Mouse (Mus musculus) cerebellum, adult 18-20 months (tissue): ENCODE measurements at regions not wholly inside any gene's neighbourhood (a gene's known extent, or its start where the extent isn't known, plus 50 kb on each side); places are given as distances from the start of the nearest gene placed in this dataset.

Source experiments
- DNase-seq, 2 experiments: peaks; one replicate each; pipeline ENCODE4 v3.0.0; 2021

DNA sequence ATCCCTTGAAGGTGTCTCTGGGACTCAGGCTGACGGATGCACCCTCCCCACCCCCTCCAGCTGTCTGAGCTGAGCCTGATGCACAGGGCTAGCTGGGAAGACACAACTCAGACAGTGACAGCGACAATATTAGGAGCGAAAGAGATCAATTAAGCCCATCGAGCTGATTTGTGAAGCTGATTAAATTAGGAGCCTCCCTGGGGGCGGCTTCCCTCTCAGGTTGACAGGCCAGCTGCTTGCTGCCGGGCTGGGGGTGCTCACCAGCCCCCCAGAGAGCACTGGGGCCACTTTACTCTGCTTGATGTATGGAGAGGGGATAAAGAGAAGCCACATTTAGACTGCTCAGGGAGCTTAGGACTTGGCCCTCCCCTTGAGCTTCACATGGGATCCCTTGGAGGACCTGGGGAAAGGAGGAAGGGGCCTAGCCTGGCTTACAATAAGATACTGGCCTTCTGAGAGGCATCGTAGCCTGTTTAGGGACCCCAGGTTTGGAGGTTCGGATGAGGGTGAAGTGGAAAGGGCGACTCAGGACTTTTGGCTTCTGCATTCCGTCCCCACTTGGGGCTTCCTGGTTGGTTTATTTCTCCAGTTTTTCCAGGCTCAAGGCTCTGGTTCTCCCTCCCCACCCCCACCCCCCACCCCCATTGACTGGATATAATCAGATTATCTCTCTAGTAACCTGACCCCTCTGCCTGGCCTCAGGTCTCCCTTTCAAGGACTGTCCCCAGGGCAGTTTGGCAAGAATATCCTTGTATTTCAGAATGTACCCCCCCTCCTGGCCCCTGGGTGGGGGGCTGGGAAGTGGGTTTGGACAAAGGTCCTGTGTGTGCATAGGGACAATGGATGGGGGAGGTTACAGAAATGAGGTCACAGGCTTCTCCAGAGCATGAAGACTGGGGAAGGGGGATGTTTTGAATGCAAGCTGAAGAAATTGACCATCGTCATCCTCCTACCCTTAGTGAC, 283.4 kb downstream of the Rps24 start:
- no peak for DNase-seq

DNA sequence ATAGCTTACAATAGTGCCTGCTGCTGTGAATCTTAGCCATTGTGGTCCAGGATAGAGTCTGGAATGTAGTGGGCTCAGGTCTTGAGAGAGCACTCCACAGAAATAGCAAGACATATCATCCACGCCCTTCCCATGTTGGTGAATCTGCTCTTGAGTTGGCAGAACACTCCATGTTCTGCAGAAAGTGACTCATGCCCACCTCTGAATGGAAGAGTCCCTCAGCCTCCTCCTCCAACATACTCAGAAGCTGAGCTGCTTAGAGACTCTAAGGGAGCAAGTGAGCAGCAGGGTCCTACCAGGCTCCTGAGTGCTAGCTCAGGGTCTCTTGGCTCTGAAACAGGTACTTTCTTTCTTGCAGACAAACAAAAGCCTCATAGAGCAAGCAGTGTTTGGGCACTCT, 284.7 kb downstream of the Rps24 start:
- DNase-seq = no peak

DNA sequence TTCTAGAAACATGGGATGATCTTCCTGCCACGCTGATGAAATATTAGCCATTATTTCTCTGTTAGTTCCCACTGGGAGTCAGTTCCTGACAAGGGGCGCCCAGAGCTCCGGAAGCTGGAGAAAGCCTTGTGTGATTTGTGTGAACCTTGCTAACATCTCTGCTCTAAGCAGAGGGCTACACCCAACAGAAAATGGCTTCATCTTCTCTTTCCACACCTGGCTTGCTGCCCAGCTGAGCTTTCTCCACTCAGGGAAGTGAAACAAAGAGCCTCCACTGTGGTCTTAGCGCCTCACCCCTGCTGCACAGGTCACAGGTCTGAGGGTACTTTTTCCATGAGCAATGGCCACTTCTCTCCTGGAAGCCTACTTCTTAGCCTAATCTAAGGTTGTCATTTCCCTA, 285.2 kb downstream of the Rps24 start:
- no peak for DNase-seq

DNA sequence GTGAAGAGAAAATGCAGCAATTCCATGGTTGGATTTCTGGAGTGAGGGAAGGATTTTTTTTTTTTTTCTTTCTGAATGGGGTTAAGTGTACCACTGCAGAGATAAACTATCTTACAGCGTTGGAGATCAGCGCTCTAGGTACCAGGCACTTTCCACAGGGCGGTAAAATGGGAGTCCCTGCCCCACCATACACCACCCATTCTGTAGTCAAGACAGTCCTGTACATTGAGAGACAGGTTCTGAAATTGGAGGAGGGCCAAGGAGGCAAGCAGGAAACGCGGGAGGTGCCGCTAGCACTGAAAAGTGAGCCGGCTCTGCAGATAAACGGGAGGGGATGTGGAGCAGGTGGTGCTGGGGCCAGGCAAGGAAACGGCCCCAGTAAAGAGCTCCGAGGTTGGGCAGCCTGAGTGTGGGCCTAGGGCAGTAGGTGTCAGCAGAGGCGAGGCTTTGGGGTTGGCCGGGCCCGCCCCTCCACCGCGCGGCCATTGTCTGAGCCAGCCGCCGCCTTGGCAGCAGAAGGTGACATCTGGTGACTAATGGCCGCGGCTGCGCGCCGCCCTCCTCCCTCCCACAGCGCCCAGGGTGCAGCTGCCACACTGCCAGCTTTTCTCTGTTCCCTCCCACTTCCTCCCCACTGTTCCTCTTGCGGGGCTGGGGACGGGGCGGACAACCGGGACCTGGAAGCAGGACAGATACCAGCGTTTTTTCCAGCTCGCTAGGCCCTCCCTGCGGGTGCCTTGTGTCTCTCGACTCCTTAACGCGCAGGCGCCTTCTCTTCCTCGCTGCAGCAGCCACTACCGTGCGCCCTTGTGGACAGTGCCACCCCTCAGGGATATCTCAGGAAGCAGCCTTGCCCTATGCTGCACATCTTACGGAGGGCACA, 292.1 kb downstream of the Rps24 start:
- DNase-seq = peak; percentile 90 to 95

DNA sequence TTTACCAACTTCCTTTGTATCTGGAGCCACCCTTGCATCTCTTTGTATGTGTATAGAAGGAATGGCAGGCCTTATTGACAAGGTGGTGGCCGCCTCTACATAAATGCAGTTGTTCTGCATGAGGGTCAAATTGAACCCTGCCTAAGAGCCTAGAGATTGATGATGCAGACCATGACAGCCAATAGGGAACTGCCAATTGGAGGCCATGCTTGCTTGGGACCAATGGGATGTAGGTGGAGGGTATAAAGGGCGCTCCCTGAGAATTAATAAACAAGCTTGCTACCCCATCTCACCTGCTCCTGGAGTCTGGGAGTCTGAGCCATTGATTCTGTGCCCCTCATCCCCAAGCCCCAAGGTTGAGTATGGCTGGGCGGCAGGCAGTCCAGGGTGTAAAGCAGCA, 294.7 kb downstream of the Rps24 start:
- no peak for DNase-seq

DNA sequence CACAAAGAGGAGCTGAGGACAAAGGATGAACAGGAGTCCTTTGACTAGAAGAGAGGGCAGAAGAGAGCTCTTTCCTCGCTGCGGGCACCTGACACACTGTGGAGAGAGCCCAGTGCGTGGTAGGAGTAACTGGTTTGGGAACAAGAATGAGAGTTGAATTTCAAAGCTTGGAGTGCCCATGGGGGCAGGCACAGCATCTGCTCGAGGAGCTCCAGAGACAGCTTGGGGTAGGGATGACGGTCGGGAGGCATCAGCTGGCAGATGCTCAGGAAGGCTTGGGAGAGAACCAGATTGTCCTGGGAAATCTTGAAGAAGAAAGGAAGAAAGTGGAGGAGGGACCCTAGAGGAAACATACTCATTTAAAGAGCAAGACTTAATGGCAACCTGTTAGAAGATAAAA, 297.0 kb downstream of the Rps24 start:
- no peak for DNase-seq

DNA sequence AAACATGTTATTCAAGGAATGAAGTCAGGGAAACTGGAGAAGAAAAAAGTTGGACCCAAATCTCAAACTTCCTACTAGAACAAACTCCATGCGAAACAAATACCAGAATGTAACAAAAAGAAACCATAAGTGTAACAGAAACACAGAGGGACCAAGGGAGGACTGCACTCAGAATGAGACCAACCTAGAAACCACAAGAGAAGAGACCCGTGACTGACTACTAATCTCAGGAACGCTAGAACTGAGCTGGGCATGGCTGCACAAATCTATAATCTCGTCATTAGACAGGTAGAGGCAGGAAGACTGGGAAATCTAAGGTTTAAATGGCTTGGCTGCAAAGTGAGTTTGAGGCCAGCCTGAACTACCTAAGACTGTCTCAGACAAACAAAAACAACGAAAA, 298.5 kb downstream of the Rps24 start:
- DNase-seq = no peak

DNA sequence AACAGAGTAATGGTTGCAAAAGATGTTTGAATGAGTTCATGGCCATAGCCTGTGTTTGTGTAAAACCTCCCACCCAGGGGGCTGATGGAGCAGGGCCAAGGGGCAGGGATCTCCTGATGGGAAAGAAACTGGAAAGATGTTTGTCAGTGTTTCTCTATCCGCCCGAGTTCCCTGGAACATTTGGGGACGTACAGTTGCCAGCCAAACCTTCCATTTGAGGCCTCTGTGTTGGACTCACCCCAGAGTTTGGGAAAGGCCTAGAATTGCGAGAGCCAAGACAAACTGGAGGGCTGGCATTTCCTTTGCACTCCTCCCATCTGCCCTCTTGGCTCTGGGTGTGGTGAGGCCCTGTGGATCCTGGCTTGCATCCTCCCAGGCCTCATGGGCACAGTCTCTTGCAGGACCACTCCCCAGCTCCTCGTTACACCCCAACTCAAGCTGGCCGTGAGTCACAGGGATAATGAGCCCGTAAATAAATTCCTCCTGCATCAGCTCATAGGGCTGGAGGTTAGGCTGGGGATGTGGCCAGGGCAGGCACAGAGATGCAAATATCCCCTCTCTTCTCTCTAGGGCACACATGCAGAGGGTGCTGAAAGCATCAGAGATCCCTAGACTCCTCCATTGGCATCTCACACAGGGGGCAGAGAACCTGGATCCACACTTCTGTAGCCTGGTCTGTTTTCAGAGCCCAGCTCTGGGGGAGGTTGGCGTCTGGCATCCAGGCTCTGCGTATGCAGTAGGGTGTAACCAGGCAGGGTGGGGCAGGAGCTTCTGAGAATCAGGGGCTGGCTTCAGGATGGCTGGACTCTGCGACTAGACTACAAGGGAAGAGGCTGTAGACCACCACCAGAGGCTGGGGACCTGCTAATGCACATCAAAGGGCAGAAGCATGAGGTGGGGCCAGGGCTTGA, 306.7 kb downstream of the Rps24 start:
- DNase-seq = peak; percentile 84 to 90

DNA sequence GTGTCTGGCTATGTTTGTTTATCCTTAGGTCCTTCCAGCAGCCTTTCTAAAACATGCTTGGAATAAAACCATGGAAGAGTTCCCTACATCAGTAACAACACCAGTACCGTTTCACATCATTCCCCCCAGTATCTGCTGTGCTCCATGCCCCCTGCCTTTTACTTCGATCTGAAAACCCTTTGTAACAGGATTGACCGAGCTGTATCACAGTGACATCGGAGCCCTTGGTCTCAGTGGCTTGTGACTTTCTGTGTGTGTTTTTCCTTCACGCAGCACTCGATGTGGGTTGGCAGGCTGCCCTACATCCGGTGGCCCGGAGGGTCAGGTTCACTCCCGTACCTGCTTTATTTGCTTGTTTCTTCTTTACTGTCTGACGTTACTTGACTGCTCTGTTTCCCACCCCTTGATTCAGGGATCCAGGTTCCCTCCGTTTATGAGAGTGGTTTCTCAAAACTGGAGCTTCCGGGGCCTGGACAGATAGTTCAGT, 307.5 kb downstream of the Rps24 start:
- DNase-seq = peak; percentile 19 to 41

DNA sequence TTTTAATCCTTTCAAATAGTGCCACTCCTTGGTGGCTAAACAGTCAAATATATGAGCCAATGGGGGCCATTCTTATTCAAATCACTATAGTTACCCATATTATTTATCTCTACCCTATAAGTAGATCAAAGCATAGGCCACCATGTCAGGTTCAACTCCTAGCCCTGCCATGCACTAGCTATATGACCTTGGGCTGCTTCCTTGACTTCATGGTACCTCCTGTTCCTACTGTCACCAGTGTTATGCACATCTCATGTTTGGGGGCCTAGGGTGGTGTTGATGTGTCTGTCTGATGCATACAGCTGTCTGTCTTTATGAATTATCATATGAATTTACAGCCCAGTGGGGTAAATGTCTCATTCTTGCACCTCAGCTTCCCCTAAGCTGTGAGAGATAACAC, 310.6 kb downstream of the Rps24 start:
- DNase-seq = no peak

DNA sequence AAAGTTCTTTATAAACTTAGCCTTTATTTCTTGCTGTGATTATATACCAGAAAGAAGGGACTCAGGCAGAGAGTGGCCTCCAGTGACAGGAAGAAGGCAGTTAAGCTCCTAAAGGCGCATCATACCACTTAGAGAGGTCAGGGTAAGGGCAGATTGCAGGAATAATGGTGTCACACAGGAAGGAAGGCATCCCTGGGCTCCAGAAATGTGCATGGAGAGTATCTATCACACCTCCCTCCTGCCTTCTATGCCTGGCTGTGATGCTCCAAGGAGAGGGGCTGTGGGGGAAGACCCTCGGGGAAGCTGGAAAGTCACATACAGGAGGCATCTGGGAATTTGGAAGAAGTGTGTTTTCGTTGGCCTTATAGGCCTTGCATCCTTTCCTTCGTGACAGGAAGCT, 311.1 kb downstream of the Rps24 start:
- no peak for DNase-seq

DNA sequence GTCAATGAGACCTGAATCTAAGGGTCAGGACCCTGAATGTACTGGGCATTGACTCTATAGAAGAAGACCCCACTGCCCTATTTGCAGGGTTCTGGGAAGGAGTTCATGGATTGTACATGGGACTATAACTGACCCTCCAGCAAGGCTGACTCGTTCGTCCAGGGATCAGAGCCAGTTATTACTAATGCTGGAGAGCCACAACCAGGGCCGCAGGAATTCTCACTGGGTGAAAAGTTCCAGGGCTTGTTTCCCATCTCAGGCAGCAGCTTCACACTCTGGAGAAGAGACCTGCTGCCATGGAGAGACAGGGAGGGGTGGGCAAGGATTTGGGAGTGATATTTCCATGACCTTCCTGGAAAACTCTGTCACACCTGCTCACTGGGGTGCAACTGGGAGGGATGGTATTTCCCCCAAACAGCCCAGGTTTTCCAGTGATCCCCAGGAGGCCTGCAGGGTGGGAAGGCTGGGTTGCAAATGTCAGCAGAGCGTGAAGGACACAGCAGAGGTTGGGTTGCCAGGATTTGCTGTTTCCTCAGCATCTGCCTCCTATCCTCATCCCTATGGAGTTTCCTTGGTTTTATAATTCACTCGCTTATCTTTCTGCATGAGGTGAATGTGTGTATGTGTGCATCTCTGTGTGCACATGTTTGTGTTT, 316.2 kb downstream of the Rps24 start:
- DNase-seq = no peak

DNA sequence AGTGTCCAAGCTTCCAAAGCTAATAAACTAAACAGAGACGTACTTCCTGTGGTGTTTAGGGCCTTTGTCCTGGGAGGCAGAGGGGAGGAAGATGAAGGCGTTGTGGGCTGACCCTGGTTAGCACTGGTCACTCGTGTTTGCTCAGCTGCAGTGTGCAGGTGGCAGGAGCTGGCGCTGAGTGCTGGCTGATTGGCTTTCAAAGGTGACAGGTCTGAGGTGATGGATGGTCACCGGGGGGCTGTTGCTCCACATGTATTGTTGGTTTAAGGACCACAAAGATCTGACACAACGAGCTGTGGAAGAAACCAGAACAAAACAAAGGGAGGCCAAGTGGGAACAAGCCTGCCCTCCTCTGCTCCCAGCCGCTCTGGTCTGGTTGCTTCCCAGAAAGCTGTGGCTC, 320.1 kb downstream of the Rps24 start:
- DNase-seq = no peak

DNA sequence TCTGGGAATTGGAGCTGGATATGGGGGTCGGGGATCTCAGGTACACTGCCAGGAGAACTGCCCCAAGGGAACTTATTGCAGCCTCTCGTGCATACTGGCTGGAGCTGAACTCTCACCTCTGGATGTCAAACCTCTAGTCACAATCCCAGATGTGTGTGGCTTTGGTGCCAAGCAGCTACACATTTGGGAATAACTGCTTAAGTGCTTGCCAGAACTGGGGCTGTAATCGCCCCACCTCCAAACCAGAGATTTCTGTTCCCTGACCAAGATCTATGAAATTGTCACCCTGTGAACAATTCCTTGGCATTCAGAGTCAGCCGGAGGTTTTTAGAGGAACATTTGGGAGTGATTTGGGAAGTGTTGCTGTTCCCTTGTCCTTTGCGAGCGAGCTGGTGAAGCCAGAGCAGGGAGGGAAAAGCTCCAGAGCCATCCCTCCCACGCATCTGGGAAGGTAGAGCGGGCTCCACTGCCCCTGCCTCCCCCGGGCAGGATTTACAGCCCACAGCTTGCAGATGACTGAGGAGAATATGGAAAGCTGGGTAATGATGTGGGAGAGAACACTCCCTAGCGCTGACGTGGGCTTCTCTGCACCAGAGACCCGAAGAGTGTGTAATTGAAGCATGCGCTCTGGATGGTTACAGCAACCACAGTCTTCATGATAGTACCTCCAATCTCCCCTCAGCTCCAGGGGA, 336.1 kb downstream of the Rps24 start:
- DNase-seq = no peak

DNA sequence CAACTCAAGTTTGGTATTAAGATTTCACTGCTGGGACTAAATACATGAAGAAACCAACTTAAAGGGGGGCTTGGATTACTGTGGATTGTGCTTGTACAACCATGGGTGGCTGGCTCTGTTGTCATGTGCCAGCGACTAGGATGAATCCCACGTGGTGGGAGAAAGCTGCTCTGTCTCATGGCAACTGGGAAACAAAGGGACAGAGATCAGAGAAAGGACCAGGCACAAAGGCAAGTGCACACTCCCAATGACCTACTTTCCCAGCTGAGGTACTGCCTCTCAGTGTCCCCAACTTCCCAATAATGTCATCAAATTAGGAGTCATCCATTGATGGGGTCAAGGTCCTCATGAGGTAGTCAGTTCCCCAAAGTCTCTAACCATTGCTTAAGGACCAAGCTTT, 337.4 kb downstream of the Rps24 start:
- DNase-seq = no peak

DNA sequence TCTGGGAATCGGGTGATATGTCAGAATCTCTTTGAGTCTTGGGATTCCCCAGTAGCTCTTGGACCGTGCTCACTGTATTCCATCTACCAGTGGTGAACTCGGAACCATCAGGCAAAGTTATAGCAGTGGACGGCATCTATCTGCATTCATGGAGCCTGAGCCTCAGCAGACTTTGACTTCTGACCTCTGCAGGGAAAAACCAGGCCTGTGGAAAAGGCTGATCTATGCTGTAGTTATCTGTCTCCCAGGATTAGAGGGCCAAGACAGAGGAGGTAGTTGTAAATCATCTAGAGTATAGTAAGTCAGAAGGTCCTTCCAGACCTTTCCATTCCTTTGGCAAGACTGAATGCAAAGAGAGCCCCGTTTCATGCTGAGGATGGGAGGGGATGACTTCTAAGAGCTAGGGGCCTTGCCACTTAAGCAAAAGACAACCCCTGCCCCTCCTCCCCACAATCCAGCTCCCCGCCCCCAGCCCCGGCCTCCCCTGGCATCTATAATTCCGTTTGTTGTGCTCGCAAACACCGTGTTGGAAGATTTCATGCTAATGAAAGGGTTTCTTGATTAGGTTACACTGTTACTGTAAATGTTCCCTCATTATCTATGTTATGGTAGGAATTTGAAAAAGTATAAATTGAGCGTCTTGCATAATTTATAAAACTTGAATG, 338.9 kb downstream of the Rps24 start:
- DNase-seq = no peak

DNA sequence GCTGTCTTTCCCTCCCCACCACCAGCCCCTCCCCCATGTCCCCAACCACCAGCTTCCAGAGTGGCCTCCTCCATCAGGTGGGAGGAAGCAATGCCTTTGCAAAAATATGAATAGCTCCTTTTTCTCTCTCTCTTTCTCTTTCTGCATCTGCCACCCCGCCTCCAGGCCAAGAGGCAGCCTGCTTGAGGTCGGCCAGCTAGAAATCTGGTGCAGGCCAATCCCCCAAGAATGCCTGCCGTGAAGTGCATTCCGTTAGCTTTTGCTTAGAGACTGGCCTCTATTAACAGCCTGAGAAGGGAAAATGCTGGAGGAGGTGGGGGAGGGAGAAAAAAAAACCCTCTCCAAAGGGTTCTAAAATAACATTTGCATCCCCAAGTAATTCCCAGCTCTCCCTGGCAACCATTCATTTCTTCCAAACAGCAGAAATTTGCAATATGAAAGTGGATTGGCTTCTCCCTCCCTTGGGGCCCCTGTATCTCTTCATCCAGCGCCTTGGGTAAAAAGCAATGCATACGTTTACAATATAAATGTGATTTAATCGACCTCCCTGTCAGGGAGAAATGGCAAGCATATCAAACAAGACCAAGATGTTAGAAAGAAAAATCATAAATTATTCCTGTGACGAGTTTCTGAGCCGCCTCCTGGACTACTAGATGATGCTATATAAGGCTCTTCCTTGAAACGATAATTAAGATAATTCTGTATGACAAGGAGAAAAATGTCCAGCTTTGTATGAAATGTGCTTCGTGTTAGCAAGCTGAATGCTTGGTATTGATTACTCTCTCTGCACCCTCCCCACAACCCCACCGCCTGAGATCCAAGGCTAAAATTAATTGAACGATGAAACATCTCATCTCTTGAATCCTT, 339.8 kb downstream of the Rps24 start:
- peak in 1 of 2 experiments; percentile 20 for DNase-seq

DNA sequence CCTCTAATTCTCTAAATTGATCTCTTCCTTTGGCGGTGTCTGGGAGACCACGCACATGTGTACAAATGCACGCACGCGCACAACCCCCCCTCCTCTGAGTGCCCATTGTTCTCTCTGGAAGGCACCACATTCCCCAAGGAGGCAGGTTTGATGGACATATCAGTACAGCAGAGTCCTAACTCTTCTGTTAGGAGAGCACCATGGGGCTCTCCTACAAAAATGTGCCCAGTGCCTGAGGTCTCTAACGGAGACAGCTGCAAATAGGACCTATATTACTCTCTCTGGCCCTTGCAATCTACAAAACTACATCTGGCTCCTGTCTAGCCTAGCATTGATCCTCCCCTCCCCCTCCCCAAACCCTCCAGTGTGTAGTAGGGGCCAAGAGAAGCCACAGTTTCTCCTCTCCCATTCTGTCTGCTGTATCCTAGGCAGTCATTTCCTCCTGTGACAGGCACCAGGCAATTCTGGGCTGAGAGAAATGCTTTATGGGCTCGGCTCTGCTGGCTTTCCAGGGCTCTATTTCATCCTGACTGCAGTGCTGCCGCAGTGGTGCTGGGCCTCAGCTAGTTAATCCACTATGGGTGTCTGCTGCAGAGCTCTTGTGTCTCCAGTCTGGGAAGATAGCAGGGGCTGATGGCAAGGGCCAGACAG, 340.6 kb downstream of the Rps24 start:
- DNase-seq = no peak

DNA sequence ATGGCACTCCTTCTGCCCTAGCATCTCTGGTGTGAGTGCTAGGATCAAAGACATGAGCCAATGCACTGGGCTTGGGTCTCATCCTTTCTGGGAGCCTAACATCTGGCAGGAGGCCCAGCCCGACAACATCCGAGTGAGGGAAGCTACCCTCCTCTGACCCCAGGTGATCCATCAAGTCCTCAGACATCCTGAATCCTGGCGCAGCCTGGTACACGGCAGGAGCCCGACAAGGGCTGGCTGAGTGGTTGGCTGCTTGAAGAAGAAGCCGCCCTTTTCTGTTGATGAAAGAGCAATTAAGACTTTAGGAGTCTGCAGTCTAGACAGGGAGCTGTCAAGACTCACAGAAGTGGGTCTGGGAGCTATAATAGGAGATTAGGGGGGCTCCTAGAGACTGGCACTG, 342.1 kb downstream of the Rps24 start:
- DNase-seq = no peak
